Mouse (Mus musculus): Measurements from ENCODE around the gene Spin4.

Spin4 gene

DNA sequence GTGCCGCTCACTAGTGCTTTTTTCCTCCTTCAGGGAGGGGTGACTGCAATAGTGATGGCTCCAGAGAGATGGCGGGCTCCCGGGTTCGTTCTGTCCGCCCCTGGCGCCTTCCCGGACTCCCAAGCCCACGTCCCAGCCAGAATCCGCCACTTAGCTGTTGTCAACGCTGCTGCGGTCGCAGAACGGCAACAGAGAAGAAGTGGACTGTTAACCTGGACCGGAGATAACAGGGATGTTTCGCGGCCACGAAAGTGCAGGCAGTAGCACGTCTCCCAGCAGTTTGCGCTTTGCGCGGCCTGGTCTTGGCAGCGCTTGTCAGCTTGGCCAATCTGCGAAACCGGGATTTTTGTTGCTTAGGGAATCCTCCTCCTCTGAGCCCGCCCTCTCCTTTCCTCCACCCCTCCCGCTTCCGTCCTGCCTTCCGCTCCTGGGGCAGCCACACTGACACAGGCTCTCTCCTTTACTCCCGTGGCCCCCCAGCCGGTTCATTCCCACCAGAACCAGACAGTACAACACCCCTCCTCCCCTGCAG is at the start of gene Spin4:
Spin4 (minus strand) TSS at position 322 of the 532 bp plus-strand sequence.
- peak; percentile 77 for DNase-seq (ENCODE audit: low spot score)

DNA sequence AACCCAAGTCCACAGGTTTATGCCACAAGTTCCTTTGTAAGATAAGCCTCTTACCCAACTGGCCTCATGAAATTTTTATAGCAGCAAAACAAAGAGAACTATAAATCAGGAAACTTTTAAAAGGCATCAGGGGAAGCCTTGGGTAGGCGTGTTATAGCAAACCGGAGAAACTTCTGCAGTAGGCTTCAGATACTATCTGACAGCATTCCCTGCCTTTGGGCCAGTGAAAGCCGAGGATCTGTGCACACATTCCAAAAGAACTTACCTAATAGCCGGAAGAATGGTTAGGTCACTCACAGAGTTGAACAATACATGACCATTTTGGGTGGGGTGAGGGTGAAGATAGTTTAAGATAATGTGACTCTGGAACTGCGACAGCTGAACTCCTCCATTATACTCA is 1.4 kb upstream of the Spin4 start:
- no peak for DNase-seq (ENCODE audit: low spot score)

DNA sequence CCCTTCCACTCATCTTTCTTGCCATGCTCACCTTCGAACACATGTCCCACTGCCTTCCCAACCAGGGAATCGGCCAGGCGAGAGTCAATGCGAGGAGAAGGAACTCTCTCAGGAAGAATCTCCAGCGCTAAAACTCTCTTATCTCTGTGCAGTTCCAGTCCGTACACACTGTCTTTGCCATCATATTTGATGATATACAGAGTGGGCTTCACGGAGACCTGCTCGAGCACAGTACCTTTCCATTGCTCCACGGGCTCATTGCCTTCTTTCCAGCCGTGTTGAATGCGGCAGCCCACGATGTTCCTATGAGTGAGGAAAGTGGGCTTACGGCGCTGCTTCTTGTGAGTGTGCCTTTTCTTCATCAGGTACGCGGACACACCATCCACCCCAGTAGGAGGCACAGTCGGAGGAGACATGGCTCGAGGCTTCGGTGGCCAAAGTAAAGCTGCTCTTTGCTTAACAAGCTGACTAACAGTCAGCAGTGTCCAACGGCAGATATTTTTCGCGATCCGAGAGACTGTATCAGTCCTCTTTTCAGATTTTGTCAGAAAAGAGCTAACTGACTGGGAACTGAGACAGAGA is 612 bp downstream of the Spin4 start:
- no peak for DNase-seq (ENCODE audit: low spot score)

DNA sequence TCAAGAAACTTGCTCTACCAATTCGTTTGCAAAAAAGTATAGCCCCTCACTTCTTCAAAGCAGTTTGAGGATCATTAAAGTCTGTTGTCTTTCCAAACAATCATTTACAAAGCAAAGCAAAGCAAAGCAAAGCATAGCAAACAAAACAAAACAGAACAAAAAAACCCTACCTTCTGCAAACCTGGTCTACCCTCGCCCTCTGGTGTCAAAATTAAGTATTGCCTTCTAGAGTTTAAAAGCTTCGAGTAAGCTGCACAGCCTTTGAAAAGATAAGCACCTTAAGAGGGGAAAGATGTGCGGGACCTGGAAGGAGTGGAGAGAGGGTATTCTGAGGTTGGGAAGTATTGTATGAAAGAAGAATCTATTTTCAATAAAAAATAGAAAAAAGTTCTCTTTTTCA is 14.4 kb downstream of the Spin4 start:
- peak; percentile 17 for DNase-seq (ENCODE audit: low spot score)

DNA sequence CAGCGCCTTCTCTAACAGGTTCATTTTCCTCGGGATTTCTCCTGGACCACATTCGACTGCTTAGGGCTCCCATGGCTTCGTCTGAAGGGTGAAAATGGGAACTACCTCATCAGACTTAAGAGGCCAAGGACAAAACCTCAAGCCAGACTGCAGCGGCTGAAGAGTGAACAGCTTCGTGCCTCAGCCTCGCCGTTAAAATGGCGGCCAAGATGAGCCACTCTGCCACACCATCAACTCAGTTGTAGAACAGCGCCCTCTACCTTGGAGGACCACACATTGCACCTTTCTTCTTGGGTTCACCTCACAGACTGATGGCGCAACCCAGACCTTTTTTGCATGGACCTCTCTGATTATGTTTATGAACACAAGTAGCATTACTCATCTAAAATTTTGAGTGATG is 27.6 kb downstream of the Spin4 start:
- no peak for DNase-seq (ENCODE audit: low spot score)

DNA sequence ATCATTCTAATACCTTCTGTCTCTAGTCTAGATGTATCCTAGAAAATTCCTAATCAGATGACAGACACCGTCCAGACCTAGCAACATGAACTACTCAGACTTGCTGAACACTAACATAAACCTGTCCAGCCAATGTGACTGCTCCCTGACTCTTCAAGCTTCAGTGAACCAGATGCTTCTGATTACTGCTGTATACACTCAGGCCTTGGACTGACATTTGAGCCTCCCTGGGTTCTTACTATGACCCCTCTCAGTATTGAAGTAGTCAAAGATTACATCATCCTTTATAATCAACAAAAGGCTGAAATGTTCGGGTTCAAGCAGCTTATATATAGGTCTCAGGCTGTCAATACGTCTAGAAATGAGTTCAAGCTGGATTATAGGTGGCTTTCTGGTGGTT is 32.4 kb downstream of the Spin4 start:
- DNase-seq (ENCODE audit: low spot score): no peak

DNA sequence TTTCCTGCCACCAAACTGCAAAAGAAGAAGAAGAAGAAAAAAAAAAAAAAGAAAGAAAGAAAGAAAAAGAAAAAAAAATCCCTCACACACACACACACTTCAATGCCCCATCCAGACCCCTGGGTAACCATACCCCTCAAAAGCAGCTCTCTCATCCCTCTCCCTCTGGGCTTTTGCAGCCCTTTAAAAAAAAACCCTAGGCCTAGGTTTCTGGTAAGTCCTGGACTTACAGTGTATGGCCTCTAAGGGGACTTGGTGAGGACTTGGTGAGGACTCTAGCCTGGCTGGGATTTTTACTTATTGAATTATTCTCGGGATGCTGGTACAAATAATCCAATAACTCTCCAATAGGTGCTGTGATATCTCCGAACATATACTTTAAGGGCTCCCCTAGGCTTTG is 35.6 kb downstream of the Spin4 start:
- DNase-seq (ENCODE audit: low spot score): no peak

DNA sequence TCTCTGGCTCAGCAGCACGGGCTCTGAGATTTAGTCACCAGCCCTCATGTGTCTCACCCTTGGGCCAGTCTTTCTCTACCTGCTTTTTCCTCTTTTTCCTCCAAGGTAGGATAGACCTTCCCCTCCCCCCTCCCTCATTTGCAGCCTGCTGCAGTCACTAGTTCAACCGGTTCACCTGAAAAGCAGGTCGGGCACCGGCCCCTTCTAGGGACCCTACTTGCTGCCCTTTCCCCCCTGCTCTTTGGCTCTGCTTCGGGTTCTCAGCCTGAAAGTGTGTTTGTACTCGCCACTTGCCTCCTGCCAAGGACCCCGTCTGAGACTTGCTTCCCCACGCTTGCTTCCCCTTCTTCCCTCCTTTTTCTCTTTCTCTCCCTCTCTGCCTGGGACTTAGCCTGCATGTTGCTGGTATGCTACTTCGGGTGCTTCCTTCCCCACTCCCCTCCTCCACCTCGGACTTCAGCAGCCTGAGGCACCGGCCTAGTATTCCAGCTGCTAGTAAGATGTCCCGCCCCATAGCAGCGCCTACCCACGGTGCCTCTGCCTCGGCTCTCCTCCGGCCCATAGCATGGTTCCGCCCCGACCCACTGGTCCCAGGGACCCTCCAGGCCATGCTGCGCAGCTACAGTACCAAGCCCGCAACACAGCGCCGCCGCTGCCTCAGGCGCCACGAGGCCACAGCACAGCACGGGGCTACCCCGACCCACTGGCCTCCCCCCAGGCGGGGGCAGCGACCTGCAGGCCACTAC is 36.2 kb downstream of the Spin4 start:
- DNase-seq (ENCODE audit: low spot score): no peak

Measured in lung, postnatal 25 days (tissue).